Mouse (Mus musculus) testis, postnatal 14 days (tissue): ENCODE measurements at regions not wholly inside any gene's neighbourhood (a gene's known extent, or its start where the extent isn't known, plus 50 kb on each side); places are given as distances from the start of the nearest gene placed in this dataset.
A peak's percentile ranks its signal among the peaks of the same experiment; 100 is the strongest.

Source experiments
- DNase-seq: peaks from one replicate; pipeline ENCODE4 v3.0.0; 2021; ENCODE audit warnings: low spot score

DNA sequence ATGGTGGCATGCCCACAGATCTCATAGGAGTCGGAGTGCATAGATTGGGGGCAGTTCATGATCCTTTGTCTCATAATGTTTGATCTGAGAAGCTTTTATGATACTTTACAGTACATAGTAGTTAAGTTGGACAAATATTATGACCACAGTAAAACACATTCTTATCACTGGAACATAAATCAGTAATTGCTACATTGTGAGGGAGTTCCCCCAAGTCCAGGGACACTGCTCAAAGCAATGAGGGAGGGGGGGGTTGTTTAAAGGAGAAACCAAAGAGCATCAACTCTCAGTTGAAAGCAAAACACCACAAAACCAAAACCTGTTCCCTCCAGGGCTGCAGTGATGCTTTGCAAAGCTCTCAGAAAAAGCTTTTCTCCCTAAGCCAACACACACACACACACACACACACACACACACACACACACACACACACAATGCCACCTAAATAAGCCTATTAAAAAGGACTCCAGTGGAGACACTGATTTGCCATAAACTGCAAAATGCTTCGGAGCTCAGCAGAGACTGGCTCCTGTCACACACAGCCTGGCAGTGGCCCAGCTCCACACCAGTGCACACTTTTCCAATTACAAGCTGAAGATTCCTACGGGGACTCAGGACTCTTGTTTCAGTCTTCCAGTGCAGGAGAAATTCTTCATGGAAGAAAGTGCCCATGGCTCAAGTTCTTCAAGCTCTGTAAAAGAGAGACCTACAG, 167.1 kb upstream of the Hnrnpa3 start:
- DNase-seq: no peak

DNA sequence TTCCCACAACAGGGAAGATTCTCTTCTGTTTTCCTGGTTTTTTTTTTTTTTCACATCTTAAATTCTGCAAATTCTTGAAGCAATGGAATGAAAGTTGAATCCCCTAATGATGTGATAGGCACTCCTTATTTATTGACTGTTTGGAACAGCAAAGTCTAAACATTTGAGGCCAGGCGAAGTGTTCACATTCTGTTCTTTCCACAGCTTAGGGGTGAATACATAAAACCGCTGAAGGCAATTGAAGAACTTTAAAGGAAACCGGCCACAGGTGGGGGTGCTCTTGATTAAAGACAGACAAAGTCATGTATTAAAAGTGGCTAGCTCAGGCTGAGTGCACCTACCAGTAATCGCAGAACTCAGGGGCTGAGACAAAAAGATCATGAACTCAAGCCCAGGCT, 166.6 kb upstream of the Hnrnpa3 start:
- no peak for DNase-seq

DNA sequence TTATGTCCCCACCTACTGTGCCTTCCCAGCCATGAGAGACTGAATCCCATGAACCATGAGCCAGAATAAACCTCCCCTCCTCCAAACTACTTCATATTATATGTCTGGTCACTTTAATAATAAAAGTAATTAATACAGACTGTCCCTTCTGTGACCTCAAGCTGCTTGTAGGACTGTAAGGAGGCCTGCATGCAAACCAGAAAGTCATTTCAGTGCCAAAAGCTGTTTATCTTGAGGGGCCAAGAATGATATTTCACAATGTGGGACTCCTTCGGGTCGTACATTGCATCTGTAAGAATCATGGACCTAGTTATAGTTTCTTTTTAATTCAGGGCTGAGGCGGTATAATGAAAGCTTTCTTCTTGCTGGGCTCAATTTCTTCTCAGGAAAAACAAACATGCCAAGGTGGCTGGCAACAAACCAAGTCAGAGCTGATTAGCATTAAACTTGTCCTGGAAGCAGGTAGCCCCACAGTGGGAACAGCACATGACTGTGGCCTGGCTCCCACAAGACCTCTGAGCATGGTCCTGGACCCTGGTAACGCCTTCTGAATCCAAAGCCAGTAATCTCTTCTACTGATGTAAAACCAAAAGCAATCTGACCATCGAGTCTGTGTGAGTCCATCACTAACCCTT, 162.3 kb upstream of the Hnrnpa3 start:
- no peak for DNase-seq

DNA sequence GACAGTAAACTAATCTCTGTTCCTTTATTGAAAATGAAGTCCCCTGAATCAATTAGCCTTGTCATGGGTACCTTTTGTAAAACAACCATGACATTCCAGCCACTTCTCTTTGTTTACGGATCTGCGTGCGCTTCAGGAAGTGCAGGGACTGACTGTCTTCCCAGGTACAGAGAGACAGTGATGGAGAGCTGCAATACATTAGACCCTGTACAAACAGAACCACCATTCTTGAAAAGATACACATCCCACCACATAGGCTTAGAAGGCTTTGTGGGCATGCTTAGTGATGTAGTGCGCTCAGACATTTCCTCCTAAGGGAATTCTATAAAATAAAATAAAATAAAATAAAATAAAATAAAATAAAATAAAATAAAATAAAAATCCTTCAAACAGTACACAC, 148.8 kb upstream of the Hnrnpa3 start:
- DNase-seq: no peak

DNA sequence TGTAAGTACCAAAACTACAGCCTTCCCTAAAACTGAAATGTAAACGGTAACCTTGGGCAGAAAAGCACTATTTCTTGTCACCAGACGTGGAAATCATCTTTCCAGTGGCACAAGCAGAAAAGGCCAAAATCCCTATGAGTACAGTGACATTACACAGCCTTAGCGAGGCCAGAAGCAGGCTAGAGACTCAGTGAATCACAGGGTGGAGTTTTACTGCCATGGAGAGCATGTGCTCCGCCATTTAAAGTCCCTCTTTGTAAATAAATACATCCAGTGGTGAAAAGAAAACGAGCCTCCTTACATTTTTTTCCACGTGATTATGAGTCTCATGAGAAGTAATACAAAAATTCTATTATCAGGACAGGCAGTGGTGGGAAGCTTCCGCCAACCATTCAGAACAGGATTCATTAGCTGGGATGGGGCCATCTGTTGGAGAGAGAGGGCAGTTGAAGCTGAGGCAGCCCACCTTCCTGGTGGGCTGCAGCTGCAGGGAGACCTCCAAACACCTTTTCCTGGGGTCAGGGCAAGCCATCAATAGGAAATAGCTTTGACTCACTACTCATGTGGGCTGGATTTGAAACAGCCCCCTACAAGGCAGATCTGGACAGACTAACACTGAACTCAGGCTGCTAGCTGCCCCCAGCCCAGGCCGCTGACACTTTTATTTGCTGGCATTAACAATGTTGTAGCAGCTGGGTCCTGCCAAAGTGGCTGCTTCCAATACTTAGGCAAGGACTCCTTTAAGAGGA, 146.5 kb upstream of the Hnrnpa3 start:
- no peak for DNase-seq

DNA sequence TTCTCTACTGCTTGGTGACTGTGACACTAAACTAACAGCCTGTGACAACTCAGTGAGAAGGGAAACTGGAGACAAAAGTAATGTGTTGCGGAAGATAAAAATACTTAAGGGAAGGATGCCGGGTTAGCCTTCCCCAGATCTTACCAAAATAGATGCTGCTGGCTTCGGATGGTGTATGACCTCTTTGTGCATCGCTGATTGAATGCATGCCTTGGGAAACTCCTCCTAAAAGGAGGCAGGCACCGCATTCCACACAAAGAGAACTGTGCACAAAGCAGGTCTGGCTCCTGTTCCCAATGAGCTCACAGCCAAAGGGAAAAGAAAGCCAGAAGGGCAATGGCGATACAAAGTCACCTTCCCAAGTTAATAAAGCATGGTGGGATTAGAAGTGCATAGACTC, 144.9 kb upstream of the Hnrnpa3 start:
- no peak for DNase-seq

DNA sequence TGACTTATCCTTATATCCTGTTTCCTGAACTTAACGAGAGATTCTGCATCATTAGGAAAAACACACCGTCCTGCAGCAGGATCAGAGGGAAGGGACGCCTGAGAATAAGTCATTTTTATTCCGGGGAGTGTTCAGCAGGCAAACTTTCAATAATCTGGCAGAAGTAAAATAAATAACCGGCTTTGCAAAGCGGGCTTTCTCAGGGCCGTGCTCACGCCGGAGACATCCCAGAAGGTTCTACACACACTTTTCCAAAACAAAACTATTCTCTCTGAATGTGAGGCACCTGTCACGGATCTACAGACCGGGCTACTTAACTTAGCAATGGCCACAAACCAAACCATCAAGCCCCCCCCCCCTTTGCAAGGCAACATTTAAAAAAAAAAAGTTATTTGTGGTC, 142.8 kb upstream of the Hnrnpa3 start:
- DNase-seq: no peak

DNA sequence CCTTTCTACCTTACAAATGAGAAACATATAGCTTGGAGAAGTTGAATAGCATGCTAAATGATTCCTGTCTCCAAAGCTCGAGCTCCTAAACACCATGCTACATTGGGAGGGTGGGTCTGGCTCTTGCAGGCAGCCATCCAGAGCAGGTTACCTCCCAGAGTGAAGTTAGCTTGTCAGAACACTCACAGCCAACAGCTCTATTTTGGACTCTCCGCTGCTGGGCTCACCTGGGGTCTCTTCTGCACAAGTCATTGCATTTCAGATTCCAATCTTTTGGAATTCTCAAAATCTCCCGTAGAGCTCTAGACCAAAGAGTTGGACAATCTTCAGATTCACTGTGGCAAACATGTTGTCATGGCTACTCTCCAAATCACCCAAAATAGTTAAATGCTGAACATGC, 142.0 kb upstream of the Hnrnpa3 start:
- no peak for DNase-seq

DNA sequence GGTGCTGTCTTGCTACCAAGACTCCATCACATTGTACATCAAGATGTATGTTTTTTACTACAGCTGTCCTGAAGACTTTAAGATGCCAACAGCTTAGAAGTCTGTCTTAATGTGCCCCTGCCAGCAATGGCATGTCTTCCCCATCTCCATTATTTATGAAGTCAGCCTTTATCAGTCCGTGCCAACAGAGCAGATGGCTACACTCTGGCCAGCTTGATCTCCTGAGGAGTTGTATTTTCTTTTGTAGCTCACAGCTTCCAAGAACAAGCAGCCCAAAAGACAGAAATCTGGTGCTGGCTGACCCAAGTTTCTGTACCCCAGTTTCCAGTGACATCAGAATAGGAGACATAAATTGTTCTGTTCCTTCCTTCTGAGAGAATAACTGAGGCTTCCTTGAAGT, 140.5 kb upstream of the Hnrnpa3 start:
- no peak for DNase-seq

DNA sequence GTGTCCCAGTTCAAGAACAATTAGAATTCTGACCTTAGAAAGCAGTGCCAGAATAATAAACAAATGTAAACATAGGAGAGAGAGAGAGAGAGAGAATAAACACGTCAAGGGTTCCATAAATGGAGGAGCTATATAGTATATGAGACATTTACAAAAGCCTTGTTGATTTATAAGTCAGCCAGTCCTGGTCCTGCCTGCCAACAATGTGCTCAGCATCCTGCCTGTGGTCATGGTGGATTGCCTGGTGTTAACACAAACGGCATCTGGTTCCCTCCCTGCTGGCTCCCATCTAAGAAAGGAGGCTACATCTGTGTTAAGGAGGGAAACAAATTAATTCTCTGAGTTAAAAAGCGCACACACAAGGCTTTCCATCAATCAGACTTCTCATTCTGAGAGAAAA, 133.5 kb upstream of the Hnrnpa3 start:
- DNase-seq: no peak

DNA sequence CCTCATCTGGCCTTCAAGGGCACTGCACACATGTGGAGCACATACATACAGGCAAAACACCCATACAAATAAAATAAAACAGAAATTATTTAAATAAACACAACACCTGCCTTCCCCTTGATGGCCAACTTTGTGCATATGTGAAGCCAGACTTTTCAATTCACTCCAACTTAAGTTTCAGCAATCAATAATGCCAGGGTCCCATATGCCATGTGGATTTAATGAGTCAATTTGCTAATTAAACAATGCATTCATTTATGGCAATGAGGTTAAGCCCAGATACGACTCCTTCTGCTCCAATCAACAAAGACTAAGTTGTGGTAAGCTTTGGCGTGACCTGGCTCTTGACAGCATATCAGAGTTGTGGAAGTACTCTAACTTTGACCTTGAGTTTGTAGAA, 130.4 kb upstream of the Hnrnpa3 start:
- no peak for DNase-seq

DNA sequence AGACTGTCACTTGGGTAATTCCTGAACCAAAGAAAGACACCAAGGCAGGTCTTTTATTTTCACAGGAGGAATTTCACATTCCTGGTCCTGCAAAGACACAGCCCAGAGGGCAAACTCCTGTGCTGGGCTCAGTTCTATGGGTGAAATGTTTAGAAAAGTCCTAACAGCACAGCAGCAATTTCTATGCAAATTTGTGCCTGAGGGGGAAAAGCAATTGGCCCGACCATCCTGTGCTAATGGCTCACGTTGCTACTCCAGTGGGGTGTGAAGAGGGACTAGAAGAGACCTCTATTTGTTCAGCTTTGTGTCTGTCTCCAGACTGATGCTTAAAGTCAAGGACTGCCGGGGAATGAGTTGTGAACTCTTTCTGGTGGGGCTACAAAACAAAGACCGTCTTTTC, 120.9 kb upstream of the Hnrnpa3 start:
- DNase-seq: no peak

DNA sequence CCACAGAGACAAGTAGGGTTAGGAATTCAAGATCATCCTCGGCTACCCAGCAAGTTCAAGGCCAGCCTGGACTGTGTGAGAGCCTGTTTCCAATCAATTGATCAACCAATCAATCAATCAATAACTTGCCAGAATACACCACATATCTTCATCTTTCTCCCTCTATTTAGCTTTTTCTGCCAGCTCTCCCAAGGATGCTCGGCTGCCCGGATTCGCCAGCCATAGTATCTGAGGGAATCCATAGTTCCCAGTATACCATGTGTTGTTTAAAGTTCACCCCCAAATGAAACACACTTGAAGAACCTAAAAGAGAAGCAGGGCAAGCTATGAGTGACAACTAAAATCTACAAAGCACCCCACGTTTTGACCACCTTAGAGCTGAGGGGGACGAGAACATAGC, 119.3 kb upstream of the Hnrnpa3 start:
- no peak for DNase-seq

DNA sequence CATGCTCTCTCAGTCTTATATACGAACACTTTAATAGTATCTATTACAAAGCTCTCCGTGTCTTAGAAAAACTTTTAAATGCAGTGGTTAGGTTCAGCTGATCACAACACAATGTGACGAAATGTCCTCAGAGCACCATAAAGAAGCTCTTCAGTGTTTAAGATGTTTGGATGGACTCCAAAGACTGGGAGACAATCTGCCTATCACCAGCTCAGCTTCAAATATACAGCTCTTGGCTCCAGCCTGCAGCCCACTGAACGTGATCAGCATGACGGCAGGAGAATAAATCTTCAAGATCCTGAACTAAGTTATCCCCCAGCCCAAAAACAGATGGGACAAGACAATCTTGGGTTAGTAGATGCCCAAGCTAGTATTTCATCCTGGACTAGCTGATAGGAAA, 116.7 kb upstream of the Hnrnpa3 start:
- no peak for DNase-seq

DNA sequence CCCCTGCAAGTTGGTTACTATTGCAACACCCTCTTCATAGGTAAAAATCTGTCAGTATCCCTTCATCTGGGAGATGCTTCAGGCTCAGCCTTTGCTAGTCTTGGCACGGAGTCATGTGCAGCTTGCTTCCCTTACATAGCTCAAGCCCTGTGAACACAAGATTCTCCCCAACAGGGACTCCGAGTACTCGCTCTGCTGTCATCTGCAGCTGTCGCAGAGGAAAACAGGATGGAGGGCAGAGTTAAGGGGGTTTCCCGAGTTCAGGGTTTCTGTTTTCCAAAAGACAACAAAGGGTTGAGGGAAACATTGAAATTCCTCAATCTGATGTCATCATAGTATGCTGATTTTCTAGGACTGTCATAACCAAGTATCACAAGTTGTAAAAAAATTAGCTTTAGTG, 116.3 kb upstream of the Hnrnpa3 start:
- peak; percentile 7 for DNase-seq

DNA sequence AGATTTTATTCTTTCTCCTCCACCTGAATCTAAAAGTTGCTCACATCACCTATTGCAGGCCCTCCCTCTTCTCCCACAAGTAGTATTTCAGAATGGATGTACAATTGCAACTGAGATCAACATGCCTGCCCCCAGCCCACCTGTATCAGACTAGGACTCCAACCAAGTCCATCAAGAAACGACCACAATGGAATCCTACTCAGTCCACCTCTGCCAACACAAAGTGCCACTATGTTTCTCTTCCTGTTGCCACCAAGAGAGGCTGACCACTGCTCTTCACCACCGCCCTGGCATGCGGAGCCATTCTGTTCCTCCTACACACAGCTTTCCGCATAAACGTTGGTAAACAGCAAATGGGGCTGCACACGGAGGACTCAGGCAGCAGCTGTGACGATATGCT, 113.1 kb upstream of the Hnrnpa3 start:
- no peak for DNase-seq

DNA sequence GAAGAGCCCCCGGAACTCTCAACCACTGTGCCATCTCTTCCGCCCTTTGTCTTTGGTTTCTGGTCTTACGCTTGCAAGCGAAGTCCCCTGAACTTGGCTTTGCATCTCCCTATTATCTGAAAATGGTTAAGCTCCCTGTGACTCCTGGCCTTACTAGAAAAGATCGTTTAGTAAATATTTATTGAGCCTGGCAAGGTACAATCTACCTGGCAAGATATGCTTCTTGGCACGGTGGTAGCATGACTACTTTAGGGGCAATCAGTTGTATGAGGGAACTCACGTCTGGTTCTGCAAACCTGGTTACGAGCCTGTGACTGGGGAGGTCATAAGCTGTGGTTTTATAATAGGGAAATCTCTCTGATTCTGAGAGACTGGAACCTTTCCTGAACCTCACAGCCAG, 103.4 kb upstream of the Hnrnpa3 start:
- no peak for DNase-seq

DNA sequence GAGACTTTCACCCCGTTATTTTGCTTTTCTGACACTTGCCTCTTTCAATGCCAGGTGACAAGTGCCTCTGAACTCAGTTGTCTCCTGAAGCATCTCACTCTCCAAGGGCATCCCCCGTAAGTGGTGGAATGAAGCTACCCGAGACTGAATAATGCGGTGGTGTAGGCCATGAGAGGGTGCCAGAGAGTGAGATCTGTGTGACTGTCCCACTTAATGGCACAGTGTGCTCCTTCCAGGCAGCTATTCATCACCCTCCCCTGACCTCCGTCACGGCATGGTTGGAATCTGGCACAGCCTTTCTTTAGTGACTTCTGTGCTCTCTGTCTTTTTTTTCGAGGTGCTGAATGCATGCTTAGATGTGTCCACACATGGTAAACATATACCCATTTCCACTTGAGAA, 102.3 kb upstream of the Hnrnpa3 start:
- DNase-seq: no peak

DNA sequence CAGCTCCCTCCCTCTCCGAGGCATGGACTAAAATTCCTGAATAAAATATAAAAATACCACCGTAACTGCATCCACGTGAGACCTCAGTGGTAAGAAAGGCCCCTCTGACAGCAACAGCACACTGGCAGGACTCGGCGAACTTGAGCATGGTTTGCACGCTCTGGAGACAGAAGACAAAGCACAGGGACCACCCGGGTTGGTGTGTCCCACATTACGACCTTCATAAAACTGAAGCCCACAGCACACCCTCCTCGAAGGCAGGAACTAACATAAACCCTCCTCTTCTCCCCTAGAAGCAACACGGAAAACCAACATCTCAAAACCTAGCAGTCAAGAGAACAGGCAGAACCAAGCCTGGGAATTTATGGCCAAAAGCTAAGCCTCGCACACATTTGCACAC, 101.7 kb upstream of the Hnrnpa3 start:
- DNase-seq: no peak

DNA sequence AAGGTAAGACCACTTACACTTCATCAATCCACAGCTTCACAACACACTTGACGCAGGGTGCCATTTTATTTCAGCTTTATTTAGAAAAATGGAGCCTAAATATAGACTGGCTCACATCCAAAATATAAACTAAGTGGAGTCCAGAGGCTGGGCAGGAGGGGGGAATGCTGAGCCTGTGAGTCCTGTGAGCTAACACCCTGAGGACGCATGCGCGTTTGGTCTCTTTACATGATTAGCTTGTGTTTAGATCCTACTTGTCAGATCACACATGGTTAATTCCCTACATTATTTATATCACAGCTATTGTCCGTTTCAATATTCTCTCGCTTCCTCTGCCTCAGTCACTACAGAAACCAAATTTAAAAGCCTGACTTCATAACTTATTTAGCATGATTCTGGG, 99.1 kb upstream of the Hnrnpa3 start:
- DNase-seq: no peak

DNA sequence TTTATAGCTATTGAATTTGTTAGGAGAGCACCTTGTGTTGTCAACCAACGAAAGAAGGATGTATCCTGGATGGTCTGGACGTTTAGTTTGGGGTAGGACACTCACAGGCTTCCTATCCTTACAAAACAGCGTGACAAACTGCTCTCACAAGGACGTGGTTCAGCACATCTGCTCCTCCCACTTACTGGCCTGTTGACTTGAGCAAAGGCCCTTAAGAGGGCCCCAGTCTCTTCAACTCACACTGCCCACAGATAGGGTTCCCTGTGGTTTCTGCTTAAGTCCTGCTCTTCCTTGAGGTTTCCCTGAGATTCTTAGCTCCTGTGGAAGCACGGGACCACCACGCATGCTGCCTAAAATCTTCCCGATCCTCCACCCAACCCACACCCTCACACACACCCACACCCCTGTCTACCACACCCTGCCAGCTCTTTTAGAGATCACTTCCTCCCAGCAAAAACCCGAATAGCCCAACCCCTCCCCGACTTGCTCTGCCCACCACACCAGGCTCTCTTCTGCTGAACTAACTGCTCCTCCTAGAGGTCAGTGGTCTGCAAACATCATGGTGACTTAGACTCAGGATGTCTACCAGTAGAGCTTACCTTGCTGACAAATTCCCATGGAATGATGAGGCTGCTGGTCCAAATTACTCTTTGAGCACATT, 95.7 kb upstream of the Hnrnpa3 start:
- DNase-seq: no peak

DNA sequence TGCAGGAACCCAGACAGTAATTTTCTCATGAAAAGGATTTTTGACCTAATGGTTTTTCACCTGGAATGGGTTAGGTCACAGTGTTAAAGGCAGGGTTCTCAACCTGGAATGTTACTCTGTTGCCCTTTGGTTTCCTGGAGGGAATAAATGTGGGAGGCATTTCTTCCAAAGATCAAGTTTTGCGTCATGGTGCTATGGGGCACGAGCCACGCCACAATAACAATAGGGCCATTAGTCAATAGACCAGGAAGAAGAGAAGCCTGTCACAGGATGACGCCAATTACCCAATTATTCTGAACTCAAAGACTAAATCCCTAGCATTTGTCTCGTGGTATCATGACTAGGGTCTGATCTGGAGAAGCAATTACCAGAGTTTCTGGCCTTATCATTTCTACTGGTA, 94.3 kb upstream of the Hnrnpa3 start:
- DNase-seq: no peak

DNA sequence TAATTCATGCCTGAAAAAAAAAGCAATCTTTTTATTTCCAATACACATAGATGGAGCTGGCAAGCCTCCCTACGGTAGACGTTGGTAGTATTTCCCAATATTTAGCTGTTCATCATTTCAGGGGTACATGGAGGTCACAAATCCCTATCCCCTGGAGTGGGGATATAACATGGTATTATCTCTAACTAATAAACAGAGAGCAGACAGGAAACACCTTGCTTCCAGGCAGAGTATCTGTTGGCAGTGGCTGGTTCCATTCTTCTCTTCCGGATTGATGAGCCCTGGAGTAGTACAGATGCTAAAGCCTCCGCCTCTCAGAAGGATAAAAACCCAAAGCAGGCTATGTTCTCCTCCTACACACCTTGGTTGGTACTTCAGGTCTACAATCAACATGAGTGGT, 91.9 kb upstream of the Hnrnpa3 start:
- no peak for DNase-seq
